ENCODE assay signal across 8 mouse cellular contexts in the genomic region with DNA sequence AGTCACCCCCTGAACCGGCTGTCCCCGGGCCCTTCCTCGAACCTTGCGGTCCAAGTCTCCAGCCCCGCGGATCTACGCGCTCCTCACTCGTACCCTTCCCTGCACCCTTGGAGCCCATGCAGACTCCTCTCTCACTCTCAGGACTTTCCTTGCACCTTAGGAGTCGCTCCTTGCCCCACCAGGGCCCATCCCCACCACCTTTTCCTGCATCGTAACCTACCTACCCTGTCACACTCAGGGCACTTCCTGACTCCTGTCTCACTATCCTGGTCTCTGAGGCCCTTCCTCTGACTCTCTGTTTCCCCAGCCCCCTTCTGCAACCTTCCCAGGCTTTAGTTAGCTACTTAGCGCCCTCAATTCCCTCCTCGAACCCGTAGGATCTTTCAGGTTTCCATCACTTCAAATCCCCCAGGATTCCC. TPM values are rescaled to one million over a fixed set of nuclear protein-coding genes. Genes with fewer than 3 reads are reported as not detected.
DNase-seq lines count a peak whose midpoint lies in the region; ATAC-seq and TF ChIP-seq lines count a peak whose summit lies in the region.

No protein-coding gene starts in this region.

- TF ChIP-seq CTCF in cerebellum, adult 2 months (IDR thresholded peaks at IDR 0.05; ENCODE audit: borderline replicate concordance, insufficient read depth, low read depth, low read length) = no peak

- ATAC-seq in megakaryocyte, adult 5-6 weeks (ENCODE audit: poor library complexity, severe bottlenecking) = no peak
- no peak; the same call in 1 of the 2 replicates for ATAC-seq in limb, embryonic 11.5 days (ENCODE audit: insufficient number of reproducible peaks, low FRiP score, low TSS enrichment, low read depth)
- peak; percentile 19 for ATAC-seq in stomach, embryonic 14.5 days (ENCODE audit: insufficient number of reproducible peaks, insufficient read depth, low FRiP score, low read depth)

- under 1% methylated on average over 14 of the region's 14 CpGs for whole genome bisulfite sequencing in cerebellum, adult 2 months
- WGBS in limb, embryonic 11.5 days = 0% methylated on average over 14 of the region's 14 CpGs
- 0% methylated on average over 11 of the region's 14 CpGs for WGBS in stomach, embryonic 14.5 days

- H3K36me3 ChIP-seq in megakaryocyte, embryonic 14.5 days (replicated peaks; ENCODE audit: low read length) = peaks cover 42% of the 10 kb centered on the region
- peaks cover 5% of the 10 kb centered on the region for H3K36me3 ChIP-seq in limb, embryonic 11.5 days (ENCODE audit: control insufficient read depth, insufficient read depth, low read length)
- peaks cover 9% of the 10 kb centered on the region for H3K36me3 ChIP-seq in stomach, embryonic 14.5 days (ENCODE audit: control insufficient read depth, insufficient read depth, low read length)

- H3K4me3 ChIP-seq in cerebellum, adult 2 months (replicated peaks; ENCODE audit: insufficient read depth, low read depth, low read length) = peak overlapping the region; percentile 99
- peak overlapping the region; percentile 94 for H3K4me3 ChIP-seq in megakaryocyte, embryonic 14.5 days (replicated peaks)
- H3K4me3 ChIP-seq in limb, embryonic 11.5 days (ENCODE audit: low read depth, low read length) = peak overlapping the region; percentile 76
- H3K4me3 ChIP-seq in stomach, embryonic 14.5 days (ENCODE audit: low read depth, low read length) = peak overlapping the region; percentile 64

- no peaks in the 10 kb centered on the region for H3K9me3 ChIP-seq in megakaryocyte, embryonic 14.5 days
- H3K9me3 ChIP-seq in limb, embryonic 11.5 days (ENCODE audit: control insufficient read depth, low read length) = no peaks in the 10 kb centered on the region
- H3K9me3 ChIP-seq in stomach, embryonic 14.5 days (ENCODE audit: control insufficient read depth, low read depth, low read length) = no peaks in the 10 kb centered on the region

- no peak for DNase-seq in cerebellum, adult 2 months
- no peak for DNase-seq in cerebellum, adult 11 months
- DNase-seq in limb, embryonic 11.5 days (ENCODE audit: low spot score) = no peak
- DNase-seq in right cerebral cortex, postnatal 25 days = no peak
- DNase-seq in left cerebral cortex, postnatal 4 days = no peak

- intact Hi-C loops in left cerebral cortex, postnatal 4 days (cut with DNase I) = no loop called here

- H3K9ac ChIP-seq in limb, embryonic 11.5 days (ENCODE audit: low read length) = peak overlapping the region; percentile 85
- H3K9ac ChIP-seq in stomach, embryonic 14.5 days (replicated peaks; ENCODE audit: low read depth, low read length) = peak overlapping the region; percentile 73

- H3K27me3 ChIP-seq in cerebellum, adult 2 months (ENCODE audit: control insufficient read depth, insufficient read depth, low read length) = no peaks in the 10 kb centered on the region
- H3K27me3 ChIP-seq in megakaryocyte, embryonic 14.5 days (replicated peaks) = no peaks in the 10 kb centered on the region
- no peaks in the 10 kb centered on the region for H3K27me3 ChIP-seq in limb, embryonic 11.5 days (ENCODE audit: control insufficient read depth, insufficient read depth, low read length)
- H3K27me3 ChIP-seq in stomach, embryonic 14.5 days (ENCODE audit: control insufficient read depth, insufficient read depth, low read length) = no peaks in the 10 kb centered on the region

- H3K27ac ChIP-seq in cerebellum, adult 2 months (ENCODE audit: insufficient read depth, low read length) = peak overlapping the region; percentile 97
- H3K27ac ChIP-seq in limb, embryonic 11.5 days (replicated peaks; ENCODE audit: low read depth, low read length) = peak overlapping the region; percentile 81
- peak overlapping the region; percentile 90 for H3K27ac ChIP-seq in stomach, embryonic 14.5 days (ENCODE audit: low read length)

- H3K4me2 ChIP-seq in limb, embryonic 11.5 days (ENCODE audit: low read depth, severe bottlenecking) = peak overlapping the region; percentile 85
- peak overlapping the region; percentile 62 for H3K4me2 ChIP-seq in stomach, embryonic 14.5 days (replicated peaks; ENCODE audit: low read depth, low read length)

- H3K4me1 ChIP-seq in cerebellum, adult 2 months (ENCODE audit: control insufficient read depth, insufficient read depth, low read length) = peaks cover 13% of the 10 kb centered on the region; the same call in 1 of the 2 replicates
- peaks cover 53% of the 10 kb centered on the region for H3K4me1 ChIP-seq in megakaryocyte, embryonic 14.5 days
- peaks cover 6% of the 10 kb centered on the region for H3K4me1 ChIP-seq in limb, embryonic 11.5 days (ENCODE audit: control insufficient read depth, insufficient read depth, low read length)
- peaks cover 20% of the 10 kb centered on the region for H3K4me1 ChIP-seq in stomach, embryonic 14.5 days (ENCODE audit: control insufficient read depth, insufficient read depth, low read length)

- TF ChIP-seq POLR2A in cerebellum, adult 2 months (IDR thresholded peaks at IDR 0.05; ENCODE audit: borderline replicate concordance, insufficient read depth, low read length) = no peak

RNA-seq across cellular contexts. Expression of a gene that starts 0.4 kb away (rescaled TPM):
- polyA plus RNA-seq in cerebellum, adult 2 months (2012; rRNA removed) = 81.5 and 89.6 TPM in 2 replicates
- 241 and 733 TPM in 2 replicates for polyA plus RNA-seq in megakaryocyte, embryonic 14.5 days (2012; ENCODE audit: insufficient read depth, low replicate concordance)
- 32.4 and 38.4 TPM in 2 replicates for total RNA-seq in megakaryocyte, adult 5-6 weeks (2015)
- total RNA-seq in megakaryocyte, adult 5-6 weeks (2017) = 44.2 and 58.2 TPM in 2 replicates
- polyA plus RNA-seq in limb, embryonic 11.5 days (2014; fragmentation: Nextera tagmentation; extraction: Ambion mirVana) = 76.2 and 80.5 TPM in 2 replicates
- polyA plus RNA-seq in stomach, embryonic 14.5 days (2014; fragmentation: Nextera tagmentation; extraction: Ambion mirVana) = 59.2 and 59.4 TPM in 2 replicates
- 10 to 100 TPM; 53.2 to 58.9 TPM for total RNA-seq in left cerebral cortex, postnatal 4 days (2021)

RNA-seq across cellular contexts. Expression of a gene that starts 12.6 kb away (rescaled TPM):
- polyA plus RNA-seq in cerebellum, adult 2 months (2012; rRNA removed) = 41.9 and 44.4 TPM in 2 replicates
- 47.7 and 94.6 TPM in 2 replicates for polyA plus RNA-seq in megakaryocyte, embryonic 14.5 days (2012; ENCODE audit: insufficient read depth, low replicate concordance)
- 29.5 and 32.4 TPM in 2 replicates for total RNA-seq in megakaryocyte, adult 5-6 weeks (2015)
- total RNA-seq in megakaryocyte, adult 5-6 weeks (2017) = 20.5 and 24.8 TPM in 2 replicates
- polyA plus RNA-seq in limb, embryonic 11.5 days (2014; fragmentation: Nextera tagmentation; extraction: Ambion mirVana) = 36.9 and 38.4 TPM in 2 replicates
- 72.0 and 85.2 TPM in 2 replicates for polyA plus RNA-seq in stomach, embryonic 14.5 days (2014; fragmentation: Nextera tagmentation; extraction: Ambion mirVana)
- 1 to 10 TPM; 7.3 to 8.8 TPM for total RNA-seq in left cerebral cortex, postnatal 4 days (2021)

RNA-seq across cellular contexts. Expression of a gene that starts 15.3 kb away (rescaled TPM):
- polyA plus RNA-seq in cerebellum, adult 2 months (2012; rRNA removed) = not detected in 2 replicates
- polyA plus RNA-seq in megakaryocyte, embryonic 14.5 days (2012; ENCODE audit: insufficient read depth, low replicate concordance) = 0.43 TPM in 1 of 2 replicates, not detected in the other
- total RNA-seq in megakaryocyte, adult 5-6 weeks (2015) = 11.4 and 13.3 TPM in 2 replicates
- total RNA-seq in megakaryocyte, adult 5-6 weeks (2017) = 15.5 and 18.0 TPM in 2 replicates
- polyA plus RNA-seq in limb, embryonic 11.5 days (2014; fragmentation: Nextera tagmentation; extraction: Ambion mirVana) = 0.16 and 0.19 TPM in 2 replicates
- polyA plus RNA-seq in stomach, embryonic 14.5 days (2014; fragmentation: Nextera tagmentation; extraction: Ambion mirVana) = 0.36 and 0.78 TPM in 2 replicates
- not detected for total RNA-seq in left cerebral cortex, postnatal 4 days (2021)

RNA-seq across cellular contexts. Expression of a gene that starts 30.8 kb away (rescaled TPM):
- polyA plus RNA-seq in cerebellum, adult 2 months (2012; rRNA removed) = not detected in 2 replicates
- not detected in 2 replicates for polyA plus RNA-seq in megakaryocyte, embryonic 14.5 days (2012; ENCODE audit: insufficient read depth, low replicate concordance)
- not detected in 2 replicates for total RNA-seq in megakaryocyte, adult 5-6 weeks (2015)
- not detected in 2 replicates for total RNA-seq in megakaryocyte, adult 5-6 weeks (2017)
- polyA plus RNA-seq in limb, embryonic 11.5 days (2014; fragmentation: Nextera tagmentation; extraction: Ambion mirVana) = not detected in 2 replicates
- polyA plus RNA-seq in stomach, embryonic 14.5 days (2014; fragmentation: Nextera tagmentation; extraction: Ambion mirVana) = not detected in 2 replicates
- not detected for total RNA-seq in left cerebral cortex, postnatal 4 days (2021)

RNA-seq across cellular contexts. Expression of a gene that starts 42.3 kb away (rescaled TPM):
- 1.2 TPM in 2 replicates for polyA plus RNA-seq in cerebellum, adult 2 months (2012; rRNA removed)
- 0.26 and 1.9 TPM in 2 replicates for polyA plus RNA-seq in megakaryocyte, embryonic 14.5 days (2012; ENCODE audit: insufficient read depth, low replicate concordance)
- total RNA-seq in megakaryocyte, adult 5-6 weeks (2015) = not detected in 2 replicates
- total RNA-seq in megakaryocyte, adult 5-6 weeks (2017) = not detected in 2 replicates
- polyA plus RNA-seq in limb, embryonic 11.5 days (2014; fragmentation: Nextera tagmentation; extraction: Ambion mirVana) = not detected in 2 replicates
- polyA plus RNA-seq in stomach, embryonic 14.5 days (2014; fragmentation: Nextera tagmentation; extraction: Ambion mirVana) = 0.17 and 0.27 TPM in 2 replicates
- 1 to 10 TPM in 1 of 2 experiments, under 1 TPM in 1; 0.82 to 1.2 TPM for total RNA-seq in left cerebral cortex, postnatal 4 days (2021)
